Mouse (Mus musculus) c-Kit-positive CD71-positive TER-119-positive erythroid progenitor cells, embryonic 14.5 days (primary cell): ENCODE results near the gene Phf19.

Experiments
- DNase-seq: peaks from one replicate; pipeline ENCODE4 v3.0.0-alpha.2; 2013; ENCODE audit warnings: low spot score

The Phf19 gene

GRCm38 (mm10) chr2:34938269-34939208 is 24.7 kb upstream of the Phf19 start:
- DNase-seq, result no peak

DNA sequence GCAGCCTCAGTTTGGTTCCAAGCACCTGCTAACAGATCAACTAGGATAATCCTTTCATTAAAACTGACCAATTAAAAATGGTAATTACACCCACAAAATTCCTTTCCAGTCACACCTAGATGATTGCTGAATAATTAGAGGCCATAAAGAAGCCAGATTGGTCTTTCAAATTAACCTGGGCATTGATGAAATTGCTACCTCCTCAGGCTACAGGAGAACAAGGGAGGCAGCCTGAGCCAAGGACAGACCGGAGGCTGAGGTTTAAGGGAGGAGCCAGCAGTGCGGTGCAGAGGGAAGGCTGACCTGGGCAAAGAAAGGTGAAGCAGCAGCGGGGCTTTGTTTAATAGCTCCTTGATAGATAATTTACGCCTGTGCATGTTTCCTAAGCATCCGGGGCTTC is 23.6 kb upstream of the Phf19 start:
- DNase-seq, result no peak

GRCm38 (mm10) chr2:34927320-34927719 is 13.5 kb upstream of the Phf19 start:
- DNase-seq, result no peak

GRCm38 (mm10) chr2:34922729-34923128 is 8.9 kb upstream of the Phf19 start:
- no peak for DNase-seq

GRCm38 (mm10) chr2:34920144-34920543 is 6.3 kb upstream of the Phf19 start:
- no peak for DNase-seq

- no peak for DNase-seq
Measured at GRCm38 (mm10) chr2:34915103-34915502, 1.3 kb upstream of the Phf19 start.

DNA sequence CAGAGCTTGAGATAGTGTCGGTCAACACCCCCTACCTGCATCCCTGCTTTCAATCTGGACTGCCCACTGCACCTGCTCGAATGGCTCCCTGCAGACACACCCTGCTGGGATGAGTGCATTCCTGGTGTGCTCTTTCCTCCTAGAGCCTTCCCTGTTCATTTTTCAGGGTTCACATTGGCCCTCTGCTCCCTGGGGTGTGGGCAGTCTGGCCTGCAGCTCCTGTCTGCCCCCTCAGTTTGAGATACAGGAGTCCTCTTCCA is 927 bp upstream of the Phf19 start:
- no peak for DNase-seq

DNA sequence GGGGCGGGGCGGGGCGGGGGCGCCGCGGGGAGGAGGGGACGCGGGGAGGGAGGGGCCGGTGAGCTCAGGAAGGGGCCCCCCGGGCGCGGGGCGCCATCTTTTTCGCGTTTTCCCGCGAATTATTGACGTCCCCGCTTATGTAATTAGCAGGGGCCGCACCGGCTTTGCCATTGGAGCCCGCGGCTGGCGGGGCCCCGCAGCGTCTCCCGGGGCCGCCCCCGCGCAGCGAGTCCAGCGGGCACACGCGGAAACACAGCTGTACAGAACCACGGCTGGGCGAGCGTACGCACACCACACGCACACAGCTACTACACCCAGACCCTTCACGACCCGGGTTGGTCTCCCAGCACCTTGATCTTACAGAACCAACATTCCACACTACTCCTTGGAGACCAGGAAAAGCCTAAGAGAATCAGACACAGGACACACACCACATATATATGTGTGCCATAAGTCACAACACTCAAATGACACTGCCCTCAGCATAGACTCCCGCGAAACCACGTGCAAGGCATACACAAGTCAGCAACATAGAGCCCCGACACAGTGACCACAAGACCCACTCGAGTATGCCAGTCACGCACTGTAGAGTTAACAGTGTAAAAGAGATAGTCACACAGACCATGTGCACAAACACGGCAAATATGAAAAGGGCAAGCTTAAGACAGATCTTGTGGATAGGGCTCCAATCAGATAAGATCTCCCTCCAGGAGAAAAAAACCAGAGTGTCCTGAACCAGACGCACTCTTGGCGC is 420 bp upstream of the Phf19 start:
- peak; percentile 66 for DNase-seq

DNA sequence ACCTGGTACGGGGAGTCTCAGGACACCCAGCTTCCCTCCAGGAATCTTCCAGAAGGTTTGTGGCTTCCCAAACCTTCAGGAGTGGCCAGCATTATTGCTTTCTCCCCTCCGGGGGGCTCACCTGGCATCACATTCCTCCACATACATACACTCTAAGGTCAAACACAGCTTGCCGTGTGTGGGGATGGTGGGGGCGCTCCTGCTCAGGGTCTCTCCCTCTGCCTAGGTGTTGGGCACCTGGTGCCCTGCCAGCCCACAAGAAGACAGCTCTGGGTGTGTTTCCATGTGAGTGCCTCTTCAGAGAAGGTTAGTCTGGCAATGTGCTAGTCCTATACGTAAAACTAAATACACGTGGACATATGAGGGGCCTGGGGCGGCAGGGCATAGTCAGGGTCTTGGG is 1.2 kb downstream of the Phf19 start:
- no peak for DNase-seq

DNA sequence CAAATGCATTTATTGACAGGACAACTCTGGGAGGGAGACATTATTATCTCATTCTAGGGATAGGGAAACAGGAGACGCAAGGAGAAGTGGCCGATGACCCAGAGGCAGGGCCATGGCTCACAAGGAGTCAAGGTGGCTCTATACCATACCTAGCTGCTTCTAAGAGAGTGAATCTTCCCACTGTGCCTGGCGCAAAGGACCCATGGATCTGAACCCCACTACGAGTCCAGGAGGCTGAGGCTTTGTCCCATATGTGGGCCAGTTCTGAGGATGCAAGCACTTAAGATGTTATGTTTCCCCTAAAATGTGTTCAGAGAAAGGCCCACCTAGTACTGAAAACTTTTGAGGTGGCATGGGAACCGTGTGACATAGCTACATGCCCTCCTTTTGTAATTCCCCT is 2.0 kb downstream of the Phf19 start:
- DNase-seq, result no peak

DNA sequence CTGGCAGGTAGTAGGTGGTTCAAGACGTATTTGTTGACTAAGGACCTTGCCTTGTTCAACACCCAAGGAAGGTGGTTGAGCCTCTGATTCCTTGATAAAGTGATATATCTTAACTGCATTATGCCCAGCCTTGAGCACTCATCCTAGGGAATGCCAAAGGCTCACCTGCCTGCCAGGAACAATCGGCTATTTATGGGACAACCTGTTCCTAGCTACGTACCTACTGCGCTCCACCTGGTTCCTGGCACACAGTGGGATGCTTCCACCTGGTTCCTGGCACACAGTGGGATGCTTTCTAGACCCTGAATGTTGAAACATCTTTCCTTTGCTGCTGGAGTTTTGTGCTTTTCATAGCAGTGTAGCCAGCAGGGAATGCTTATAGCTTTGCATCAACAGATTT is 4.1 kb downstream of the Phf19 start:
- DNase-seq, result no peak

DNA sequence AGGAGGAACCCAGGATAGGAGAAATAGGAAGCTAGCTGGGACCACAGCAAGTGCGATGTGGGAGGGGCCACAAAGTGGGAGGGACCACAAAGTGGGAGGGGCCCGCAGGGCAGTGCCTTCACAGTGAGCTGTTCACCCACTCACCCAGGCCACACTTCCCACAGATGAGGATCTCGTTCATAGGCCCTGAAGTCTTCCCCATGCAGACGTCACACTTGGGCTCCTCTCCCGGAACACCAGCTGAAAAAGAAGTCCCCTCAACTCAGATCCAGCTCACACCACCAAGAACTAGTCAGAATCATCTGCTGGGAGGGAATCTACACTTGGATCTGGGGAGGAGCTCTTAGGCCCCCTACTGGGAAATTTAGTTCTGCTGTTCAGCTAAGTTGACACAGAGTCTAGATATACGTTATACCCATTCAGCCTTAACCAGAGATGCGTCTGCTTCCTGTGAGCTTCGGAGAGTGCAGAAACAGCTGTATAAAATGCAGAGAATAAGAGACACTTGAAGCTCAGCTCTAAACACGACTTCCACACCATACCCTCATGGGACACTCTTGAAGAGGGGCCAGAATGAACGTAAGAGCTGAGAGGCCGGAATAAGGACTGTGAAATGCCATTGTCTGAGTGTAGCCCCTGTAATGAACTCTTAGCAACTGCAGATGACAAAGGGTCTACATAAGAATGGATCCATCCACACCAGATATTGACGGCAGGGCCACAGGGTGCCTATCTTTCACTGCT is 6.8 kb downstream of the Phf19 start:
- DNase-seq, result peak; percentile 59

GRCm38 (mm10) chr2:34906426-34906825 is 7.4 kb downstream of the Phf19 start:
- DNase-seq, result no peak

- peak; percentile 100 for DNase-seq
Measured at GRCm38 (mm10) chr2:34904849-34905542, 8.8 kb downstream of the Phf19 start.

- DNase-seq, result no peak
Measured at GRCm38 (mm10) chr2:34903652-34904405, 10.0 kb downstream of the Phf19 start.

DNA sequence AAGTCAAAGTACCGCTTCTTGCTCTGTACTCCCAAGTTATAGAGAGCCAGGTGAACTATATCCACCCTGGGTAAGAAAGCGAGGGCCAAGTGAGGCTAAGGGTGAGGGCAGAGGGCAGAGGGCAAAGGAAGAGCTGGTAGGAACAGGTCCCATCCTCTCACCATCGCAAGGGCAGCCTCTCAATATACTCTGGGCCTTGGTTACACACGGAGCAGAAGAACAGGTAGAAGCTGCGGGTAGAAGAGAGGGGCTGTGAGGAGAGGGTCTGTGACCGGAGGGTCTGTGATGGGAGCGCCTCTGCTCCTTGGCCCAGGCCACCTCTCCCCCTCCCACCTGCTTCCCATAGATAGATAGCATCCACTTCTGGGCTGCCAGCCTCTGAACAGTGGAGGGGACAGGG is 10.6 kb downstream of the Phf19 start:
- DNase-seq, result no peak

DNA sequence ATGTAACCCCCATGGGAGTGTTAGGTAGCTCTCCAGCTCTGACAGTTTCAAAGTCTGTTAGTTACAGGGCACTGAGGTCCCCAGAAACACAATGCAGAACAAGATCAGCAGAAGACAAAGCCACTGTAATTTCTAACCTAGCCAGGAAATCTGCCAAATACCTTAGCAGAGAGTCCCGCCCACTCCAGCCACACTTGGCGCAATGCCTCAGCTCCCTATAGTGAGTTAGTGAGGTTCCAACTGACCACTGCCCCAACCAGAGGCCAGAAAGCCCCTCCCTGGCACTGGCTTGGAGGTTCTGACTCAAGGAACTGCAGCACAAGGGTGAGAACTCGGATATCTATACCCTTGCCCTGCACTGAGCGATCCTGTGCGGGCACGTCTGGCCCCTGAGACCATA is 11.1 kb downstream of the Phf19 start:
- DNase-seq, result no peak

- no peak for DNase-seq
Measured at GRCm38 (mm10) chr2:34901726-34902125, 12.1 kb downstream of the Phf19 start.

GRCm38 (mm10) chr2:34900412-34900811 is 13.4 kb downstream of the Phf19 start:
- no peak for DNase-seq

DNA sequence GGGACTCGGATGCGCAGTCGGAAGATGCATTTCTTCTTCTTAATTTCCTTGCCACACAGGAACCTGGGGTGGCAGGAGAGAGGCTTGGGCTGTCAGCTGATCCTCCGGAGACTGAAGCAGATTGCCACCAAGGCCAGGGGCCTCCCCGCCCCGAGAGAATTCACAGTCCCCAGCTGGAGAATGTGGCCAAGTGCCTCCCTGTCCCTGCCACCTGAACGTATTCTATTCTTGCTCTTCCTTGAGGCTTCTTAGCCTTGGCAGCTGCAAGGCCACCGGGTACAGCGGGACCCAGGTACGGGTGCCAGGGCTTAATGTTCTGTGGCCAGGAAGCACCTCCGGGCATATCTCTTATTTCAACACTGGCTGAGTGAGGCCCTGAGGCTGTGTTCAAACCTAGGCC is 14.1 kb downstream of the Phf19 start:
- DNase-seq, result no peak

DNA sequence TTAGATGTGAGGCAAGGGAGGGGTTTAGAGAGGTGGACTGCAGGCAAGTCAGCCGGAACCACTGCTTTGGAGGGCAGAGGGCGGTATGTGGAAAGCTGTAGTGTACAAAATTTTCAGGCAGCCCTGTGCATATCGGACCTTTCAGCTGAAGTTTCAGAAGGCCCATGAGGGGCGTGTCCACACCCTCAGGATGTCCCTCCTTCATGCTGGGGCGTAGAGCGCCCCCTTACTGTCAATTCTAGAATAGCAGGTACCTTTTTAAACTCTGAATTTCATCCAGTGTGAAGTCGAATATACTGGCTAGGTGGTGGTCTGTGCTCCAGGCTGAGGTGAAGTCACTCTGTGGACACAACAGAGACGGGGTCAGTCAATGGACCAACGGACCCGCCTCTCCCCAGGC is 16.0 kb downstream of the Phf19 start:
- DNase-seq, result peak; percentile 84
